Mouse (Mus musculus): ENCODE measurements around the gene Zfp689.
"Not testable (repeated sequence)": the region's sequence is repeated elsewhere in the genome, so short reads cannot be mapped to it uniquely, and the experiment has no call there.

Zfp689 gene

GRCm38 (mm10) chr7:127448521-127449300 is at the start of gene Zfp689:
Gene Zfp689, minus strand, starts transcription at chr7:127449158.
- DNase-seq (ENCODE audit: low spot score) = peak; percentile 93

DNA sequence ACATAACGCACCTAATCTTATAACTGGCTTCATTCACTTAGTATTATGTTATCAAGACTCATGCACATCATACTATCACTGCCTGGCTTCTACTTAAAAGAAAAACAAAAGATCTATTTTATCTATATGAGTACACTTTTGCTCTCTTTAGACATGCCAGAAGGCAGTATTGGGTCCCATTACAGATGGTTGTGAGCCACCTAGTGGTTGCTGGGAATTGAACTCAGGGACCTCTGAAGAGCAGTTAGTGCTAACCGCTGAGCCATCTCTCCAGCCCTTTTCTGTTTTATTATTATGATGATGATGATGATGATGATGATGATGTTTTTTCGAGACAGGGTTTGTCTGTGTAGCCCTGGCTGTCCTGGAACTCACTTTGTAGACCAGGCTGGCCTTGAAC is 49.4 kb upstream of the Zfp689 start:
- DNase-seq (ENCODE audit: low spot score) = no peak

GRCm38 (mm10) chr7:127497382-127497781 is 48.4 kb upstream of the Zfp689 start:
- DNase-seq (ENCODE audit: low spot score) = no peak

- DNase-seq (ENCODE audit: low spot score) = no peak
Measured at GRCm38 (mm10) chr7:127494648-127495047, 45.7 kb upstream of the Zfp689 start.

DNA sequence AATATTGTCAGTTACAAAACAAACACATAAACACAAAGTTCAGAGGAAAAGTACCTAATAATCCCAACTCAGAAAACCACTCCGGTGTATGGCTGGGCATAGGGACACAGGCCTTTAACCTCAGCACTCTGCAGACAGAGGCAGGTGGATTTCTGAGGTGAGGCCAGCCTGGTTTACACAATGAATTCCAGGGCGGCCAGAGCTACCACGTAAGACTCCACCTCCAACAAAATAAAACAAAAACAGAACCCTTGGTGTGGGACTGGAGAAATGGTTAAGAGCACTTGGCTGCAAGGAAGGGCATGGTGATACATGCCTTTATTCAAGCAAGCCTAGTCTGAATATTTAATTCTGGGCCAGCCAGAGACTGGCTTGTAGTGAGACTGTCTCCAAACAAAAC is 42.9 kb upstream of the Zfp689 start:
- no peak for DNase-seq (ENCODE audit: low spot score)

- DNase-seq (ENCODE audit: low spot score) = no peak
Measured at GRCm38 (mm10) chr7:127489982-127490381, 41.0 kb upstream of the Zfp689 start.

GRCm38 (mm10) chr7:127488364-127488763 is 39.4 kb upstream of the Zfp689 start:
- not testable (repeated sequence) for DNase-seq (ENCODE audit: low spot score)

DNA sequence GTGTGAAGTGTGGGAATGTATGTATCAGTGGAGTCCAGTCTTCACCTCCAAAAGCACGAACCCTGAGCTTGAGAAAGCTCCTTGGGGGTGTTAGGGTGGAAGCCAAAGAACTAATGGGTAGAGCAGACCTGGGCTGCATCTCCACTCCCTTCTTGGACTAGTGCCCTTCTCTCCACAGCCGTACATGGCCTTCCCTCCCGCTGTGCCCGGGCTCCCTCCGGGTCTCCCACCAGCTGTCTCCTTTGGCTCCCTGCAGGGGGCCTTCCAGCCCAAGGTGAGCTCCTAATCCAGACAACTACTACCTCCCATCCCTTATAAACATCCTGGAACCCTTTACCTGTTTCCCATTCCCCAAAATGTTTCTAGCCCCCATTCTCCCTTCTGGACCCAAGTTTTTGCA is 36.5 kb upstream of the Zfp689 start:
- DNase-seq (ENCODE audit: low spot score) = no peak

DNA sequence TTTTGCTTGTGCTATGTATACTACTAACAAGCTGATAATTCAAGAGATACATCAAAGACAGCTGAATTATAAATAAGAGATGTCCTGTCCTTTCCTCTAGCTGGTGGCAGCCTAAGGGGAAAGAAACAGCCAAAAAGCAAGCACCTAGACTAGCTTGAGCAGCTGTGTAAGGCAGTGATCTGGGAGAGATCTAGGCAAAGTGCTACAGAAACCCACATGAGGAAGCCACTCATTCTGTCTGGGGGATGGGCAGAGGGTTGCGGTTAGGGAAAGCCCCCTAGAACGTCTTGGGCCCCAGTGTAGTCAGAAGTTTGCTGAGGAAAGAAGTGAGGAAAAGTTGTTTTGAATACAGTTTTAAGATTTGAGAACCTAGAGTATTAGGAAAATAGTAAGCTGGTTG is 31.4 kb upstream of the Zfp689 start:
- DNase-seq (ENCODE audit: low spot score) = no peak

GRCm38 (mm10) chr7:127479318-127480225 is 30.6 kb upstream of the Zfp689 start:
- DNase-seq (ENCODE audit: low spot score) = no peak

GRCm38 (mm10) chr7:127478635-127479317 is 29.8 kb upstream of the Zfp689 start, which contains the start of gene Fbrs:
Gene Fbrs, plus strand, starts transcription at chr7:127479199.
- peak; percentile 98 for DNase-seq (ENCODE audit: low spot score)

GRCm38 (mm10) chr7:127477687-127478634 is 29.0 kb upstream of the Zfp689 start:
- peak; percentile 99 for DNase-seq (ENCODE audit: low spot score)

DNA sequence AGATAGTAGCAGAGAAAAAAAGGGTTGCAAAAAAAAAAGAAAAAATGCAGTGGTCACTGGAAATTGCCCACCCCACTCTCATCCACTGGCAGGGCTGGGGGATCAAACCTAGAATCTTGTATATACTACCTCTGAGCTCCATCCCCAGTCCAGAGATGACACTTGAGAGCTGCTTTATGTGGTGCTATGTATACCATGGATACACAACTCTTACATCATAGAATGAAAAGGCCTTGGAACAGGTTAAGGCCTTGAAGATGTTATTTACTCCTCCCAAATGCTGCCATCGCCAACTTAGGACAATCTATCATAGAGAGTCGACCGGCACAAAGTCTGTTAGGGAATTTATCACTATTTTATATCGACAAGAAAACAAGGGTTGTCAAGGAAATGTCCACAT is 27.9 kb upstream of the Zfp689 start:
- no peak for DNase-seq (ENCODE audit: low spot score)

DNA sequence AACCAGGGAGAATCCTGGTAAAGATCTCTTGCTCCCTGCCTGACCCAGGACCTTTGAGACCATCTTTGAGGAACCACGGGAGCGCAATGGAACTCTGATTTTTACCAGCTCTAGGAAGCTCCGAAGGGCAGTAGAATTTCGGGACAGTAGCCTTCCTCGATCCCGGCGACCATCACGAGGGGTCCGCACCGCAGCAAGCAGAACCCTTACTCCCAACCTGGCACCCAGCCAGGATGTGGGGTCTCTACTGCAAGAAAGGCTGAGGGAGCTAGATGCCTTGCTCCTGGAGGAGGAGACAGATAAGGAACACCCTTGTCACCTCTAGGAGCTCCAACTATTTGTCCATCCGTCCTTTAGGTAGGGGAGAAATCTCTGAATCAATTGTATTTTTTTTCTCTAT is 27.4 kb upstream of the Zfp689 start:
- peak; percentile 51 for DNase-seq (ENCODE audit: low spot score)

- no peak for DNase-seq (ENCODE audit: low spot score)
Measured at GRCm38 (mm10) chr7:127475186-127475740, 26.3 kb upstream of the Zfp689 start.

DNA sequence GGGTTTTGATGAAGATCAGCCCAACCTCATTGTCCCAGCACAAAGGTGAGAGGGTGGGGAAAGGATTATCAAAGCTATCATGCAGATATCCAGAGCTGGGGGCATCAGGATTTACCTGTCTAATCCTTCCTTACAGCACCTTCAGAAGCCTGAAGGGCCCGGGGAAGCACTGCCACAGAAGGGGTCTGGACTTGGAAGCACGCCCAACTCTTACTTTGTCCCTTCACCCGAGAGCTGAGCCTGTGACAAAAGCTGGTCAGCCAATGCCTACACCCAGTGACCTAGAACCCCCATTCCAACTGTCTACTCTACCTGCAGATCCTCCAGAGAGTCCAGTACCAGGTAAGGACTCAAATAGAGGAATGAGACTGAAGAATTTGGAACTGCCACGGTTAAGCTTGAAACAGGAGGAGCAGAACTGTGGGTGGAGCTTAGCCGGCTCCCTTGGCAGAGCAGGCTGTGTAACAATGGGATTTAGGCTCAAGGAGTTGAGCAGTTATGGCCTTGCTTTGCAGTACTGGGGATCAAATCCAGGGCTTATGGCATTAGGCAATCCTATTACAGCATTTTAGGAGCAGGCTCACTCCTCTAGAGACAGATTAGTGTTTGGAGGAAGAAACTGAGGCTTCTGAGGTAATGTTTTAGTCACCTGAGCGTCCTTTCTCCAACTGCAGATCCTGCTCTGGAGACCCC is 25.6 kb upstream of the Zfp689 start:
- no peak for DNase-seq (ENCODE audit: low spot score)

- DNase-seq (ENCODE audit: low spot score) = no peak
Measured at GRCm38 (mm10) chr7:127473705-127474104, 24.7 kb upstream of the Zfp689 start.

GRCm38 (mm10) chr7:127472060-127472459 is 23.1 kb upstream of the Zfp689 start:
- DNase-seq (ENCODE audit: low spot score) = no peak

DNA sequence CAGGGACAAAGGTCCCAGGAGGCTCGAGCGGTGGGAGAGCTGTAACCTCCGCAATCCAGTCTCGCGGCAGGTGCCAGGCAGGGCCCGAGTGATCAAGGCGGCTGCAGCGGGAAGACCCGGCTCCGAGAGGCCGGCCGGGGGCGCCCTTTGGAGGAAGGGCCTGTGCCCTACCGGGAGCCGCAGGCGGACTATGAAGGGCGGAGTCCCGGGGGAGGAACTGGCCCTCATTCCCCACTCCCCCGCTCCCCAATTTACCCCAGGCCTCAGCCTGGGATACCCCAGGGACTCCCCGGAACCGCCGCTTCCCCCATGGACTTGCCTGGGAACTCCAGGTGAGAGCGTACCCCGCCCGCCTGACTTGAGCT is 22.7 kb upstream of the Zfp689 start:
- DNase-seq (ENCODE audit: low spot score) = peak; percentile 72
